Mouse (Mus musculus) heart, postnatal 0 days (tissue): Measurements from ENCODE around the gene Ckap2l.

ENCODE experiments used
- CTCF ChIP-seq: IDR thresholded peaks from 2 replicates; pipeline ENCODE4 v1.5.1; 2016; ENCODE audit warnings: antibody characterized with exemption, control low read depth, low read depth
- EP300 ChIP-seq: IDR thresholded peaks from 2 replicates; pipeline ENCODE4 v1.6.1; 2016; ENCODE audit warnings: antibody characterized with exemption, low read depth

DNA sequence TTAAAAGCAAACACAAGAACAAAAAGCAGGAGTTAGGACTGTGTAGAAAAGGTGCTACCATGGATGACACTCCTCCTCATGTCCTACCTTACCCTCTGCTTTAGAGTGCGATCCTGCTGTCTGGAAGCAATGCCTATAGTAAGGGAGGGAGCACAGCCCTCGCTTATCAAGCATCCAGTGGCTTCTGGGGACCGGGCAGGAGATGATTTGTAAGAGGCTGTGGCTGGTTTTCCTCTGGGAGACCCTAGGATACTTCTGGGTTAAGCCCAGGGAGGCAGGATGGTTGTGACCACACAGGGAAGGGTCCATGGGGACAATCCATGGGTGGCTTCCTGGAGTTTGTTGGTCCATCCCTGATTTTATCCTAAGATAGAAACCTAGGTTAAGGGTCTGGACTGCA is 36.4 kb downstream of the Ckap2l start:
- no peak for TF ChIP-seq CTCF
- TF ChIP-seq EP300, result no peak
